Mouse (Mus musculus) layer of hippocampus, postnatal 10 days (tissue): ENCODE measurements around the gene Ndufv3. TPM values are rescaled to one million over a fixed set of nuclear protein-coding genes. Genes with fewer than 3 reads are reported as not detected.

ENCODE experiments used
- DNase-seq, 2 experiments: peaks; one replicate each; pipeline ENCODE4 v3.0.0; 2021; ENCODE audit warnings: low spot score in 2 of 2
- long read RNA-seq: library from polyadenylated mRNA; stranded (forward); transcript quantifications from one replicate; pipeline ENCODE4 v2.0.0, GENCODE M21; 2023
- total RNA-seq, 2 experiments: library from RNA; stranded (reverse); gene quantifications; 2 replicates each; pipeline ENCODE4 v1.2.3; 2021

The Ndufv3 gene
- total RNA-seq = 100 to 1,000 TPM; 294 to 312 TPM
- long read RNA-seq, transcript Ndufv3-201 (4 exons, 1,582 nt) = minor isoform, 15 of 363 reads
- long read RNA-seq, transcript Ndufv3-202 (3 exons, 493 nt) = major isoform, 342 of 363 reads
- long read RNA-seq, partial matches to known transcripts = 1 of 363 reads
- long read RNA-seq, other reads (novel, unspliced or antisense) = 5 of 363 reads

- peak; percentile 97 to 98 for DNase-seq
Observed at GRCm38 (mm10) chr17:31519946-31520838, at the start of gene Ndufv3, which contains the start of gene Wdr4. Ndufv3 (plus strand) TSS chr17:31520115. Wdr4 (minus strand) TSS chr17:31519980.

GRCm38 (mm10) chr17:31470766-31471418 is 49.0 kb upstream of the Ndufv3 start:
- DNase-seq = no peak

GRCm38 (mm10) chr17:31474388-31474787 is 45.5 kb upstream of the Ndufv3 start:
- no peak for DNase-seq

GRCm38 (mm10) chr17:31478606-31479005 is 41.3 kb upstream of the Ndufv3 start:
- DNase-seq = no peak

GRCm38 (mm10) chr17:31479108-31479844 is 40.6 kb upstream of the Ndufv3 start:
- no peak for DNase-seq

- DNase-seq = no peak
Observed at GRCm38 (mm10) chr17:31486616-31487198, 33.2 kb upstream of the Ndufv3 start.

- no peak for DNase-seq
Observed at GRCm38 (mm10) chr17:31487433-31488060, 32.4 kb upstream of the Ndufv3 start.

GRCm38 (mm10) chr17:31491355-31491754 is 28.6 kb upstream of the Ndufv3 start:
- DNase-seq = no peak

- DNase-seq = peak; percentile 86 to 87
Observed at GRCm38 (mm10) chr17:31492416-31492815, 27.5 kb upstream of the Ndufv3 start.

GRCm38 (mm10) chr17:31494989-31495388 is 24.9 kb upstream of the Ndufv3 start:
- DNase-seq = no peak

GRCm38 (mm10) chr17:31497726-31498125 is 22.2 kb upstream of the Ndufv3 start:
- DNase-seq = no peak

- DNase-seq = no peak
Observed at GRCm38 (mm10) chr17:31499725-31500124, 20.2 kb upstream of the Ndufv3 start.

GRCm38 (mm10) chr17:31500416-31500815 is 19.5 kb upstream of the Ndufv3 start:
- DNase-seq = no peak

- DNase-seq = no peak
Observed at GRCm38 (mm10) chr17:31500908-31501307, 19.0 kb upstream of the Ndufv3 start.

- DNase-seq = no peak
Observed at GRCm38 (mm10) chr17:31502261-31502927, 17.5 kb upstream of the Ndufv3 start.

- DNase-seq = no peak
Observed at GRCm38 (mm10) chr17:31503337-31503736, 16.6 kb upstream of the Ndufv3 start.

- no peak for DNase-seq
Observed at GRCm38 (mm10) chr17:31503936-31504335, 16.0 kb upstream of the Ndufv3 start.

- DNase-seq = no peak
Observed at GRCm38 (mm10) chr17:31505013-31505412, 14.9 kb upstream of the Ndufv3 start.

GRCm38 (mm10) chr17:31506282-31506681 is 13.6 kb upstream of the Ndufv3 start:
- no peak for DNase-seq

GRCm38 (mm10) chr17:31510944-31511343 is 9.0 kb upstream of the Ndufv3 start:
- no peak for DNase-seq
